Mouse (Mus musculus): ENCODE data around the gene Ube2l6.
A peak's percentile ranks its signal among the peaks of the same experiment; 100 is the strongest.
"Not testable (repeated sequence)": the region's sequence is repeated elsewhere in the genome, so short reads cannot be mapped to it uniquely, and the experiment has no call there.

Gene Ube2l6

GRCm38 (mm10) chr2:84793871-84794270 is 4.8 kb upstream of the Ube2l6 start:
- DNase-seq, result no peak

- DNase-seq, result peak; percentile 90
Measured at GRCm38 (mm10) chr2:84797833-84798492, 665 bp upstream of the Ube2l6 start.

- peak; percentile 87 for DNase-seq
Measured at GRCm38 (mm10) chr2:84799041-84799561, 473 bp downstream of the Ube2l6 start.

- no peak for DNase-seq
Measured at GRCm38 (mm10) chr2:84800304-84800703, 1.7 kb downstream of the Ube2l6 start.

- DNase-seq, result not testable (repeated sequence)
Measured at GRCm38 (mm10) chr2:84801223-84801622, 2.6 kb downstream of the Ube2l6 start.

DNA sequence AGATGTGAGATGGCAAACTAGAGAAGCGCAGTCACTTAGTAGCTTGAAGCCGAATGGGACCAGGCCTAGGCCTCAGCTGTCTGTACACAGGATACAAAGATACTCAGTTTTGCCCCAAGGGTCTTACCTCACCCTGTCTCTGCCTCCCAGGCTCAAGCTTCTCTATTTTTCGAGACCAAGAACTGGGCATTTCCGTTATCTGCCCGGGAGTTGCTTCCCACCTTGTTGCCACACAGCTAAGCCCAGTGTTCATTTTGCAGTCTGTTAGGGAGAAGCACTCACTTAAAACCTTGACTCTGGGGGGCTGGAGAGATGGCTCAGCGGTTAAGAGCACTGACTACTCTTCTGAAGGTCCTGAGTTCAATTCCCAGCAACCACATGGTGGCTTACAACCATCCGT is 5.3 kb downstream of the Ube2l6 start:
- no peak for DNase-seq

DNA sequence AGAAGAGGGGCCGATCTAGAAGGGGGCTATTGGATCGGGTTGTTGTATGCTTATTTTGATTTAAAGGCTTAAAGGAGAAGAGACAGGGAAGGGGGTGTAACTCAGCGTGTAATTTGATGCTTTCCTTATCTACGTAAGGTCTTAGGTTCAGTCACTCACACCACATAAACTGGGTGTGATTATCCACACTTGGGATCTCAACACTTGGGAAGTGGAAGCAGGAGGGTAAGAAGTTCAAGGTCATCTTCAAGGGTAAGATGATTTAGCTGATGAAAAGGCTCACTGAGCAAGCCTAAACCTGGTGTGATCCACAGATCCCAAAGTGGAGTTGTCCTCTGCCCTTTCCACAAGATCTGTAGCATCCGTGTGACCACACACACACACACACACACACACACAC is 7.9 kb downstream of the Ube2l6 start:
- no peak for DNase-seq

DNA sequence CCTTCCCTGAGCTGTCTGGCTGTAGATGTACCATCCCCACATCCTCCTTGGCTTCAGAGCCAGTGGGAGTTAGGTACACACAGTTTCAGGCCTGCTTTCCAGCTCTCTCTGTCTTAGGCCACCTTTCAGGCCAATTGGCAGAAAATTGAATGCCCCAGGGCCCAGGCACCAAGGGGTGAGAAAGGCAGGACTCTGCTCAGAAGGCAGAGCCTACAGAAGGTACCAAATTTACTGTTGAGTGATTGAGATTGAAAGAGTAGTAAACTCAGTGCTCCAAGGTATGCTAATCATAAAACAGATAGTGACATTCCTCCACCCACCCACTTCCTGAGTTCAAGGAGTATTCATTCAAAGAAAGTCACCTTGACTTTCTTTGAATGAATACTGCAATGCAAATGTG is 10.7 kb downstream of the Ube2l6 start:
- no peak for DNase-seq

DNA sequence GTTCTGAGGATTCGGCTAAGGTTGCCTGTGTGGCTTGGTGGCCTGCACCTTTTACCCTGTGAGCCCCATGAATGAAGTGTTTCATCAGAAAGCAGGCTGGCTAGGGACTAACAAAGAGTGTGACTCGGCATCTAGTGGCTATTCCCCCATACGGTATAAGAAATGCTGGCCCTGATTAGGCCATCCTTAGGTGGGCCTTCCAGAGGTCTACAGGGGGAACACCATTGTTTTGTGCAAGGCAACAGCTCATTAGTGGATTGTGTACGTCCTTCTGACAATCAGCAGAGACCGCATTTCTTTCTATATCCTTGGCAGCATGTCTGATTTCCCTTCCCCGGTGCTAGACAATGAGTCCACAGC is 11.9 kb downstream of the Ube2l6 start:
- no peak for DNase-seq

- peak; percentile 95 for DNase-seq
Measured at GRCm38 (mm10) chr2:84810886-84811577, 12.4 kb downstream of the Ube2l6 start.

DNA sequence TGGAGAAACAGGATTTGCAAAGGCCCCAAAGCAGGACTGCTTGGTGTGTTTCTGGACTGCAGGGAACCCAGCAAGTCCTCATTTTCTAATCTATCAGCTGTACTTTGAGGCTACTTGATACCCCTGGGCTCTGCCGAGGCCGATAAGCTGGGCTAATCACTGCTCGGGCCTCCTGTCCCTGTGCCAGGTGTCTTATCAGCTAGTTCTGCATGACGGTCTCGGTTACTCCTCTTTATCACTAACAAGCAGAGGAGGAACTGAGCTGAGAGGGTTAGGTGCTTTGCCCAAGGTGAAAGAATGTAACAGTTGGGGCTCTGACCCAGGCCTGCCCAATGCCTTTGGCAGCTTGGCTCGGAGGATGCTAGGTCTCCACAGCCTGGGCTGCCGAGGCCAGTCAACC is 13.3 kb downstream of the Ube2l6 start:
- DNase-seq, result no peak

GRCm38 (mm10) chr2:84812676-84813075 is 14.0 kb downstream of the Ube2l6 start:
- no peak for DNase-seq

DNA sequence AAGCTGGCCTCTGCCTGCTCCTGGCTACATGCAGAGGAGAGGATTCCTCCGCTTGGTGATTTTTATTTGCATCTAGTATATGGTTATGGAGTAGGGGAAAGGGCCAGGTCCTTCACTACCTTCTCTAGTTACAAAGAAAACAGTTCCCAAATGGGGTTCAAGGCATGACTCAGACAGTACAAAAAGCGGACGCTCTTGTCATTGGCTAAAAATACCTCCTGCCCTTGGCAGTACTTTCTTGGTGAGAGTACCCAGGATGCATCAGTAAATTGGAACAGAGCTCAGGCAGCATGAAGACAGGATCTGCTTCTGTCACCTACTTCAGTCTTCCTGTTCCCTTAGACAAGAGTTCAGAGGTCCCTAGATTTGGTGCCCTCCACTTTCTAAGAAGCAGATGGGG is 21.2 kb downstream of the Ube2l6 start:
- DNase-seq, result peak; percentile 13

GRCm38 (mm10) chr2:84822552-84822951 is 23.9 kb downstream of the Ube2l6 start, which contains the start of gene Smtnl1:
TSS of gene Smtnl1 (minus strand) at chr2:84822652.
- DNase-seq, result no peak

GRCm38 (mm10) chr2:84823237-84823636 is 24.6 kb downstream of the Ube2l6 start:
- peak; percentile 18 for DNase-seq

- DNase-seq, result peak; percentile 93
Measured at GRCm38 (mm10) chr2:84826488-84827282, 28.1 kb downstream of the Ube2l6 start, which contains the start of gene Timm10. TSS of gene Timm10 (plus strand) at chr2:84826997.

GRCm38 (mm10) chr2:84827283-84827920 is 28.8 kb downstream of the Ube2l6 start:
- no peak for DNase-seq

- peak; percentile 91 for DNase-seq
Measured at GRCm38 (mm10) chr2:84831666-84832391, 33.2 kb downstream of the Ube2l6 start.

GRCm38 (mm10) chr2:84837107-84837506 is 38.5 kb downstream of the Ube2l6 start:
- DNase-seq, result no peak

DNA sequence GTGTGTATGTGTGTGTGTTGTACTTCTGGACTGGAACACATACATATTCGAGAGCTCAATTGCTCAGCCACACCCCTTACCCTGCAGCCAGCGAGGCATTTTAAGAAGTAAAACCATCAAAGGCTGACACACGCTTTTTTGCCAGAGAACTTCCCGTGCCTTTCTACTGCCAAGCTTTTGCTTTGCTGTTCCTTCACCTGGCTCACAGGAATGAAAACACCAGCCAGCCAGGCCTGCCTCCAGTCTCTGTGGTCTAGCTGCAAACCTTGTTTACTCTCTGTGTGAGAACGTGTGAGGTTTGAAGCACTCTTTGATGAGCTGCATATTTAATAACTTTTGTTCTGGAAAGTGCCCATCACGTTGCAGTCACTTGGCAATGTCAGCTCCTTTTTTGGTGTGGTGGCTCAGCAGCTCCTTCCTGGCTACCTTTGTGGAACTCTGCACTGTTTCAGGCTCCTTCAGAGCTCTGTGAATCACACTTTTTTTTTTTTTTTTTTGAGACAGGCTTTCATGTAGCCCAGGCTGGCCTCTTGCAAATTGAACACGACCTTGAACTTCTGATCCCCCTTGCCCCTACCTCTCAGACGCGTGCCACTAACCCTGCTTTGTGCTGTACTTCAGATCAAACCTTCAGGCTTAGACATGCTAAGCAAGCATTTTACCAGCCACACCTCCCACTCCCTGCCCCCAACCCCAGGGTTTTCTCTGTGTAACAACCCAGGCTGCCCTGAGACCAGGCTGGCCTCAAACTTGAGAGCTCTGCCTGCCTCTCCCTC is 39.4 kb downstream of the Ube2l6 start:
- DNase-seq, result no peak

GRCm38 (mm10) chr2:84838593-84838949 is 39.9 kb downstream of the Ube2l6 start, which contains the start of gene Slc43a1:
TSS of gene Slc43a1 (plus strand) at chr2:84838850.
- no peak for DNase-seq

Measured in lung, postnatal 10 days (tissue).